ENCODE assay signal across 8 mouse cellular contexts in the genomic region with DNA sequence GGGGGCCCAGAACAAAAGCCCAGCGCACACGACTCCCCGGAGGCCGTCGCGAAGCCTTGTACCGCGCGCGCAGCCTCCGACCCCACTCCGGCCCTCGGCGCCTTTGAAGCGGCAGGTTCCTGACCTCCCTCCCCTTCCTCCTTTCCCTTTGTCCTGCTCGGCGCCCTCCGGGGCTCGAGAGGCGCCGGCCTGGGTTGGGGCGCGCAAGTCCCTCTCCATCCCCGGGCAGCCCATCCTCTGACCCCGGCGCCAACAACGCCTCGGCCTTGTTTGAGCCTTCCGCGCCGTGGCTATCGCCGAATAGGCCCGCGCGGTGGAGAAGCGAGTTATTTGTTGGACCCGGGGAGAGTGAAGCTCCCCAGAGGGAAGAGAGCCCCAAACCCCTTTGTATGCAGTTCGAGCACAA. TPM values are rescaled to one million over a fixed set of nuclear protein-coding genes. Genes with fewer than 3 reads are reported as not detected.
DNase-seq lines count a peak whose midpoint lies in the region; ATAC-seq and TF ChIP-seq lines count a peak whose summit lies in the region.

No protein-coding gene starts in this region.

- peaks cover 35% of the 10 kb centered on the region for H3K4me1 ChIP-seq in forebrain, embryonic 15.5 days
- peaks cover 27% of the 10 kb centered on the region for H3K4me1 ChIP-seq in kidney, postnatal 0 days (replicated peaks; ENCODE audit: insufficient read depth, low read length)
- H3K4me1 ChIP-seq in midbrain, embryonic 15.5 days: peaks cover 26% of the 10 kb centered on the region

- peak overlapping the region; percentile 98 for H3K27ac ChIP-seq in forebrain, embryonic 15.5 days (replicated peaks)
- H3K27ac ChIP-seq in kidney, postnatal 0 days: peak overlapping the region; percentile 86
- H3K27ac ChIP-seq in midbrain, embryonic 15.5 days: peak overlapping the region; percentile 99

- H3K36me3 ChIP-seq in forebrain, embryonic 15.5 days: no peaks in the 10 kb centered on the region
- no peaks in the 10 kb centered on the region for H3K36me3 ChIP-seq in kidney, postnatal 0 days (ENCODE audit: insufficient read depth, low read length)
- H3K36me3 ChIP-seq in midbrain, embryonic 15.5 days (replicated peaks): no peaks in the 10 kb centered on the region

- H3K27me3 ChIP-seq in forebrain, embryonic 15.5 days: no peaks in the 10 kb centered on the region
- no peaks in the 10 kb centered on the region for H3K27me3 ChIP-seq in kidney, postnatal 0 days (ENCODE audit: insufficient read depth, low read length)
- H3K27me3 ChIP-seq in midbrain, embryonic 15.5 days (replicated peaks): no peaks in the 10 kb centered on the region

- no peak for TF ChIP-seq CTCF in kidney, postnatal 0 days (IDR thresholded peaks at IDR 0.05; ENCODE audit: low read depth)

- peak overlapping the region; percentile 91 for H3K4me3 ChIP-seq in forebrain, embryonic 15.5 days
- H3K4me3 ChIP-seq in kidney, postnatal 0 days (replicated peaks; ENCODE audit: low read depth, low read length): peak overlapping the region; percentile 94
- peak overlapping the region; percentile 92 for H3K4me3 ChIP-seq in midbrain, embryonic 15.5 days

- WGBS in forebrain, embryonic 15.5 days: under 1% methylated on average over 39 of the region's 39 CpGs
- WGBS in kidney, postnatal 0 days: 1% methylated on average over 35 of the region's 39 CpGs
- WGBS in midbrain, embryonic 15.5 days: 0% methylated on average over 38 of the region's 39 CpGs

- no peak for ATAC-seq in forebrain, embryonic 15.5 days (replicated peaks)
- ATAC-seq in kidney, postnatal 0 days (replicated peaks; ENCODE audit: low FRiP score, low read depth): no peak
- no peak for ATAC-seq in midbrain, embryonic 15.5 days (replicated peaks)

- no peaks in the 10 kb centered on the region for H3K9me3 ChIP-seq in forebrain, embryonic 15.5 days
- H3K9me3 ChIP-seq in kidney, postnatal 0 days (replicated peaks; ENCODE audit: low read length): no peaks in the 10 kb centered on the region
- no peaks in the 10 kb centered on the region for H3K9me3 ChIP-seq in midbrain, embryonic 15.5 days

- DNase-seq in adrenal gland, postnatal 36 days: peak; percentile 42 to 60
- DNase-seq in adrenal gland, postnatal 25 days: no peak
- peak; percentile 34 to 35 for DNase-seq in spleen, postnatal 10 days (ENCODE audit: low spot score in 2 of 2)
- no peak for DNase-seq in spleen, postnatal 36 days (ENCODE audit: low spot score in 2 of 2)
- peak; percentile 61 for DNase-seq in kidney, postnatal 0 days (ENCODE audit: low spot score)
- no peak for DNase-seq in frontal cortex, postnatal 14 days (ENCODE audit: low spot score in 2 of 2)

- peak overlapping the region; percentile 93 for H3K4me2 ChIP-seq in forebrain, embryonic 15.5 days (replicated peaks)
- H3K4me2 ChIP-seq in kidney, postnatal 0 days (ENCODE audit: low read length): peak overlapping the region; percentile 100
- H3K4me2 ChIP-seq in midbrain, embryonic 15.5 days: peak overlapping the region; percentile 88

- peak overlapping the region; percentile 98 for H3K9ac ChIP-seq in forebrain, embryonic 15.5 days (replicated peaks)
- H3K9ac ChIP-seq in kidney, postnatal 0 days (ENCODE audit: low read depth, low read length): peak overlapping the region; percentile 99
- H3K9ac ChIP-seq in midbrain, embryonic 15.5 days: peak overlapping the region; percentile 99

RNA-seq across cellular contexts. Expression of a gene that starts 2.0 kb away (rescaled TPM):
- total RNA-seq in adrenal gland, postnatal 36 days (2021): 10 to 100 TPM; 17.5 TPM
- total RNA-seq in adrenal gland, postnatal 25 days (2021): 23.8 and 25.8 TPM in 2 replicates
- 15.4 and 16.1 TPM in 2 replicates for polyA plus RNA-seq in forebrain, embryonic 15.5 days (2015; fragmentation: Nextera tagmentation; extraction: Ambion mirVana)
- polyA plus RNA-seq in kidney, postnatal 0 days (2015; fragmentation: Nextera tagmentation; extraction: Ambion mirVana): 8.2 and 8.6 TPM in 2 replicates
- 16.2 and 16.7 TPM in 2 replicates for polyA plus RNA-seq in midbrain, embryonic 15.5 days (2015; fragmentation: Nextera tagmentation; extraction: Ambion mirVana)

Comparison
In these comparisons a context has a peak if more than half of its experiments do, and no peak if none do; other contexts are left out.
1. DNase-seq: peak in adrenal gland, postnatal 36 days (2 of 2), spleen, postnatal 10 days (2 of 2) and kidney, postnatal 0 days (single experiment); none in adrenal gland, postnatal 25 days (single experiment), spleen, postnatal 36 days (0 of 2) and frontal cortex, postnatal 14 days (0 of 2).
2. Peak in every context shown above with its lines, with median percentiles within 50 percentile points of each other: H3K27ac ChIP-seq, H3K4me2 ChIP-seq, H3K4me3 ChIP-seq and H3K9ac ChIP-seq.